Mouse (Mus musculus) stomach, embryonic 16.5 days (tissue): ENCODE results near the gene Creb3l2. TPM values are rescaled to one million over a fixed set of nuclear protein-coding genes. Genes with fewer than 3 reads are reported as not detected.
"Not testable (repeated sequence)": the region's sequence is repeated elsewhere in the genome, so short reads cannot be mapped to it uniquely, and the experiment has no call there.

Experiments
- ATAC-seq: fragments of 200-750 bp; cut with Nextera tagmentation; 2 replicates; pipeline ENCODE4 v1.8.0; 2017; ENCODE audit warnings: moderate number of reproducible peaks, moderate TSS enrichment; ENCODE audit not compliant: insufficient read depth, low FRiP score
- H3K27ac ChIP-seq: fragments of 300-500 bp; sonication (generic); 2 replicates; pipeline ENCODE4 v1.5.1; 2014; ENCODE audit warnings: low read length
- H3K27me3 ChIP-seq: fragments of 300-500 bp; sonication (generic); 2 replicates; pipeline ENCODE4 v1.6.1; 2014; ENCODE audit warnings: low read length, control low read depth, mixed read lengths; ENCODE audit not compliant: control insufficient read depth, insufficient read depth
- H3K36me3 ChIP-seq: fragments of 300-500 bp; sonication (generic); 2 replicates; pipeline ENCODE4 v1.6.1; 2014; ENCODE audit warnings: low read length; ENCODE audit not compliant: control insufficient read depth, insufficient read depth
- H3K4me1 ChIP-seq: fragments of 300-500 bp; sonication (generic); 2 replicates; pipeline ENCODE4 v1.6.1; 2014; ENCODE audit warnings: low read length, control low read depth, mixed read lengths; ENCODE audit not compliant: control insufficient read depth, insufficient read depth
- H3K4me2 ChIP-seq: fragments of 300-500 bp; sonication (generic); 2 replicates; pipeline ENCODE4 v1.6.1; 2014; ENCODE audit warnings: low read depth, low read length, mixed read lengths
- H3K4me3 ChIP-seq: fragments of 300-500 bp; sonication (generic); replicated peaks from 2 replicates; pipeline ENCODE4 v1.5.1; 2014; ENCODE audit warnings: mild to moderate bottlenecking, low read length
- H3K9ac ChIP-seq: fragments of 300-500 bp; sonication (generic); 2 replicates; pipeline ENCODE4 v1.6.1; 2014; ENCODE audit warnings: low read length
- H3K9me3 ChIP-seq: fragments of 300-500 bp; sonication (generic); replicated peaks from 2 replicates; pipeline ENCODE4 v1.6.1; 2016; ENCODE audit warnings: low read length, control low read depth; ENCODE audit not compliant: control insufficient read depth
- WGBS: fragments of 180-500 bp; shearing (Covaris S2); extraction: QIAGEN DNeasy Blood & Tissue Kit; methylation state at CpG from one replicate; pipeline ENCODE4 v1.1.7; 2014; 5-methylcytosine and 5-hydroxymethylcytosine counted together
- polyA plus RNA-seq: library from polyadenylated mRNA; unstranded; fragments of >200 nt; fragmentation: Nextera tagmentation; extraction: Ambion mirVana; gene quantifications from 2 replicates; pipeline ENCODE4 v1.2.1, GENCODE M21; 2015

Gene Creb3l2
- polyA plus RNA-seq, 1 experiment from 2014 or later = 20.3 TPM

DNA sequence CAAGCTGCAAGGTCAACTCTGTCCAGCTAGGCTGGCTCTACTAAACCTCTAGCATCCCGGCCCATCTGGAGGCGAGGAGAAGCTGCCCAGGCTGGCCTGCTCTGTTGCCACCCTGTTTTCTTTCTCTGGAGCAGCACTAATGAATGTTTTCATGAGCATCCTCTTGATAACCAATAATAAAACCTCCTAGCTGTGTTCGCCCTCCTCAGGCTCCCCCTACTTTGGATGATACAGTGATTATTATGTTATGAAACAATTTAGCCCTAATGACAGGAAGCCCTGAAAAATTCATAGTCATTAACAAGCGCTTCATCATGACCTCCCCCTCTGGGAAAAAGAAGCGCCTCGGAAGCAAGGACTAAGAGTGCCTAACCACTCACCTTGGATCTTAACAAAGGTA, 59.2 kb downstream of the Creb3l2 start:
- 84% methylated on average over 6 of the region's 6 CpGs for WGBS
- Histone ChIP-seq H3K36me3 (no peaks in the 10 kb centered on the region), H3K4me1 (peaks cover 2% of the 10 kb centered on the region; the same call in 1 of the 2 replicates), H3K9me3 (no peaks in the 10 kb centered on the region), H3K4me3 (no peak overlapping the region), H3K27ac (no peak overlapping the region), H3K9ac (no peak overlapping the region), H3K4me2 (no peak overlapping the region), H3K27me3 (no peaks in the 10 kb centered on the region)
- no peak for ATAC-seq

GRCm38 (mm10) chr6:37377836-37378580, 63.9 kb downstream of the Creb3l2 start:
- Histone ChIP-seq H3K9me3 (no peaks in the 10 kb centered on the region), H3K4me3 (no peak overlapping the region), H3K27ac (no peak overlapping the region), H3K4me1 (0 out of 2 replicates have a peak, but pooled peaks cover 3% of the 10 kb centered on the region), H3K9ac (no peak overlapping the region), H3K36me3 (no peaks in the 10 kb centered on the region), H3K4me2 (no peak overlapping the region), H3K27me3 (no peaks in the 10 kb centered on the region)
- ATAC-seq = no peak
- 89% methylated on average over 12 of the region's 12 CpGs for WGBS

DNA sequence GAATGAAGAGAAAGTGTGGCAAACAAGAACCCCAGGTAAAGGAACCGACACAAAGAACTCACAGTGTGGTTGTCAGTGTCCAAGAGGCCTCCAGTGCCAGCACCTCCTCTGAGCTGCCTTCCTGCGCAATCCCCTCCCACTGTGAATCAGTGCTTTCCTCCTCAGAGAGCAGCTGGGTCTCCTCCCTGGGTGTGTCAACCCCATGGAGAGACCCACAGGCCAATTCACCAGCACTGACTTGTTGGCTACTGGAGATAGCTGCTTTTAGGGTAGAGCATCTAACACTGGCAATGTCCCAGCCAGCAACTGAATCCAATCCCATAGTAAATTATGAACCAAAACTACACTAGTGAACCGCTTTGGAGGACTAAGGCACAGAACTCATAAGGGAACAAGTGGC, 64.6 kb downstream of the Creb3l2 start:
- 81% methylated on average over 3 of the region's 3 CpGs for WGBS
- H3K4me2 ChIP-seq, H3K9ac ChIP-seq, H3K27ac ChIP-seq, H3K9me3 ChIP-seq, H3K4me1 ChIP-seq, H3K36me3 ChIP-seq, ATAC-seq, H3K27me3 ChIP-seq, H3K4me3 ChIP-seq: not testable (repeated sequence)

GRCm38 (mm10) chr6:37375452-37375851, 66.5 kb downstream of the Creb3l2 start:
- Histone ChIP-seq H3K27me3 (no peaks in the 10 kb centered on the region), H3K4me2 (no peak overlapping the region), H3K9me3 (no peaks in the 10 kb centered on the region), H3K27ac (peak overlapping the region; percentile 38; the same call in 1 of the 2 replicates), H3K9ac (no peak overlapping the region), H3K4me3 (no peak overlapping the region), H3K4me1 (0 out of 2 replicates have a peak, but pooled peaks cover 3% of the 10 kb centered on the region), H3K36me3 (peaks cover 7% of the 10 kb centered on the region; the same call in 1 of the 2 replicates)
- ATAC-seq = no peak
- WGBS = 60% methylated on average over 10 of the region's 10 CpGs

DNA sequence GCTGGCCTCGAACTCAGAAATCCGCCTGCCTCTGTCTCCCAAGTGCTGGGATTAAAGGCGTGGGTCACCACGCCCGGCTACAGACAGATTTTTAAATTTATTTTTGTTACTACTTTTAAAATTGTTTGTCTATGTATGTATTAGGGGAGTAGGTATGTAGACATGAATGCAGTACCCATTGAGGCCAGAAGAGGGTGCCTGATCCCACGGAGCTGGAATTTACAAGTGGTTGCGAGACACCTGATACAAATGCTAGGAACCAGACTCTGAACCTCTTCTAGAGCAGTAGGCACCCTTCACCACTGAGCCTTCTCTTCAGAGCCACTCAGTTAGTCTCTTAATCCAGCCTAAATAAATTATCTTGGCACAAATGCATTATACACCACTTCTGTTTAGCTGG, 70.6 kb downstream of the Creb3l2 start:
- H3K4me1 ChIP-seq = peaks cover 8% of the 10 kb centered on the region; the same call in 1 of the 2 replicates
- no peak overlapping the region for H3K4me2 ChIP-seq
- WGBS = 85% methylated on average over 7 of the region's 7 CpGs
- H3K9ac ChIP-seq = no peak overlapping the region
- ATAC-seq = no peak
- H3K4me3 ChIP-seq = no peak overlapping the region
- no peaks in the 10 kb centered on the region for H3K27me3 ChIP-seq
- H3K36me3 ChIP-seq = peaks cover 7% of the 10 kb centered on the region; the same call in 1 of the 2 replicates
- no peak overlapping the region for H3K27ac ChIP-seq
- H3K9me3 ChIP-seq = no peaks in the 10 kb centered on the region

DNA sequence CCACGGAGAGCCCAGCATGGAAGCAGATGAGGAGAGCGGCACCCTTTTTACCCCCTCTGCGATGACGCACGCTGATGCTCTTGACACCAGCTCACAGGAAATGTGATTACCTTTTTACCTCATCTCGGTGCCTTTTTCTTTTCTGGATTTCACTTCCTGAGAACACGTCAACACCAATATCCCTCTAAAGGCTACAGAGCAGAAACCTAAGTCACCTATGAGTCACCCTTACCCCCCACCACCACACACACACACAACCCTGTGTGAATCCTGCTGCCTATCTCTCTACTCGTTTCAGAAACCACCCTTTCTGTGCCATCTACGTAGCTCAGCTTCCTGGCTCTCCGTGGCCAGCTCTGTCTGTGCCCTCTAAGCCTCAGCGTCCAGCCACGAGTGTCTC, 71.4 kb downstream of the Creb3l2 start:
- H3K9me3 ChIP-seq = no peaks in the 10 kb centered on the region
- WGBS = 84% methylated on average over 12 of the region's 12 CpGs

DNA sequence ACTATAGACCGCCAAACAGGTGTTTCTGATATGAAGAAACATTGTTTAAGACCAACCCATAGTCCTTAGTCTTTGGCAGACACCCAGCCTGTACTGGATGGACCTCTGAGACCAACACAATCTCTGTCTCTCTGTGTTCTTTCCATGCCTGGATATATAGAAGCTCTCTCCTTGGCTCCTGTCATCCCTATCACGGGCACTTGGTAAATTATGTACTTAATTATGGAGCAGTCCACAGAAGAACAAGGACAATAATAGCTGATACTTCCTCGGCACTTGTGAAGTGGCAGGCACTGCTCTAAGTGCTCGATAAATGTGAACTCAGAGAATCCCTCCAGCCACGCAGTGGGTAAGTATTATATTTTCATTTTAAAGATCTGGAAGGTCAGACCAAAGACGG, 72.2 kb downstream of the Creb3l2 start:
- WGBS = 65% methylated on average over 6 of the region's 6 CpGs
- no peaks in the 10 kb centered on the region for H3K27me3 ChIP-seq
- no peak for ATAC-seq
- H3K36me3 ChIP-seq = peaks cover 7% of the 10 kb centered on the region; the same call in 1 of the 2 replicates
- H3K4me3 ChIP-seq = no peak overlapping the region
- H3K4me2 ChIP-seq = no peak overlapping the region
- no peaks in the 10 kb centered on the region for H3K9me3 ChIP-seq
- peaks cover 5% of the 10 kb centered on the region; the same call in 1 of the 2 replicates for H3K4me1 ChIP-seq
- H3K9ac ChIP-seq = no peak overlapping the region
- H3K27ac ChIP-seq = no peak overlapping the region

More for the DNA sequence above, 71.4 kb downstream of the Creb3l2 start:
- no peak overlapping the region for H3K4me3 ChIP-seq
- no peak for ATAC-seq
- H3K4me2 ChIP-seq = no peak overlapping the region
- H3K36me3 ChIP-seq = peaks cover 7% of the 10 kb centered on the region; the same call in 1 of the 2 replicates
- H3K27me3 ChIP-seq = no peaks in the 10 kb centered on the region
- peaks cover 5% of the 10 kb centered on the region; the same call in 1 of the 2 replicates for H3K4me1 ChIP-seq
- no peak overlapping the region for H3K9ac ChIP-seq
- no peak overlapping the region for H3K27ac ChIP-seq

DNA sequence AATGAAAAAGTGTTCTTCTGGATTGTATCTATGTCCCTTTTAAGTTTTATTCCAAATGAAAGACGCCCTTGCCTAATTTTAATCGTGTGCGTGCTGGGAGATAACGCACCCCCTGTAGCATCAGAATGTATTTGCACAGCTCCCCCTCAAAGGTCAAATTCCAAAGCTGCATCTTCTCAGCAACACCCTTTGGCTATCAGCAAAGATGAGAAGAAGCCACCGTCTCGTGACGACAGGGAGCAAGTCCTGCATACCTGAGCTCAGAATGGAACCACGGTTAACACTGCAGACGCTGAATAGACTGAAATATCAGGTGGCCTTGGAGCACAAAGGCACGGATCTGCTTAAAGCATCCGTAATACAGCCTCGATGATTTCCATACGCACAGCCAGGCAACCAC, 73.7 kb downstream of the Creb3l2 start:
- Histone ChIP-seq H3K4me3 (no peak overlapping the region), H3K9ac (no peak overlapping the region), H3K9me3 (no peaks in the 10 kb centered on the region), H3K4me1 (peaks cover 5% of the 10 kb centered on the region; the same call in 1 of the 2 replicates), H3K4me2 (no peak overlapping the region), H3K27ac (no peak overlapping the region), H3K36me3 (peaks cover 11% of the 10 kb centered on the region), H3K27me3 (no peaks in the 10 kb centered on the region)
- ATAC-seq = no peak
- 70% methylated on average over 13 of the region's 13 CpGs for WGBS

GRCm38 (mm10) chr6:37366991-37367390, 75.0 kb downstream of the Creb3l2 start:
- no peaks in the 10 kb centered on the region for H3K9me3 ChIP-seq
- no peak for ATAC-seq
- peaks cover 5% of the 10 kb centered on the region; the same call in 1 of the 2 replicates for H3K4me1 ChIP-seq
- 92% methylated on average over 6 of the region's 6 CpGs for WGBS
- peaks cover 18% of the 10 kb centered on the region for H3K36me3 ChIP-seq
- H3K27me3 ChIP-seq = no peaks in the 10 kb centered on the region
- H3K9ac ChIP-seq = no peak overlapping the region
- H3K27ac ChIP-seq = no peak overlapping the region
- H3K4me3 ChIP-seq = no peak overlapping the region
- H3K4me2 ChIP-seq = no peak overlapping the region
